In genomic region chr1:154786243-154786669, GRCm38 (mm10) we compare ENCODE assay signal across 1 mouse cellular context.
TF ChIP-seq lines count a peak whose summit lies in the region.

No protein-coding gene starts in this region.

TF ChIP-seq in CH12.LX, 34 proteins besides CTCF, POLR2A, EP300 and RAD21 (continued from another document):
- TF ChIP-seq ETS1 (conservative IDR thresholded peaks at IDR 0.05; ENCODE audit: low read depth, low read length) (no peak), RCOR1 (conservative IDR thresholded peaks at IDR 0.05; ENCODE audit: low read depth, low read length) (no peak), HCFC1 (IDR thresholded peaks at IDR 0.05; ENCODE audit: low read depth, low read length) (peak; percentile 36; the same call in 1 of the 2 replicates), ZC3H11A (IDR thresholded peaks at IDR 0.05; ENCODE audit: low read depth, low read length) (peak; percentile 96), MEF2A (IDR thresholded peaks at IDR 0.05; ENCODE audit: borderline replicate concordance, low read depth, low read length) (peak; percentile 46; the same call in 1 of the 2 replicates), ELF1 (IDR thresholded peaks at IDR 0.05; ENCODE audit: low read depth, low read length) (no peak; the same call in 1 of the 2 replicates), USF2 (conservative IDR thresholded peaks at IDR 0.05; ENCODE audit: low read depth, low read length) (no peak), MAZ (IDR thresholded peaks at IDR 0.05; ENCODE audit: low read depth, low read length) (no peak), IRF4 (IDR thresholded peaks at IDR 0.05; ENCODE audit: low read depth, low read length) (no peak; the same call in 1 of the 2 replicates), MXI1 (IDR thresholded peaks at IDR 0.05; ENCODE audit: low read depth, low read length) (no peak), SMC3 (IDR thresholded peaks at IDR 0.05; ENCODE audit: low read depth, low read length) (peak; percentile 99), KAT2A (IDR thresholded peaks at IDR 0.05; ENCODE audit: insufficient replicate concordance, low read length) (no peak), MAFK (IDR thresholded peaks at IDR 0.05; ENCODE audit: insufficient replicate concordance, low read length) (no peak), POLR2AphosphoS2 (IDR thresholded peaks at IDR 0.05; ENCODE audit: low read depth, low read length) (no peak)
